Mouse (Mus musculus) cerebellum, adult 11-12 months (tissue): Measurements from ENCODE around the gene Zmynd10.

Source experiments
- DNase-seq: peaks from one replicate; pipeline ENCODE4 v3.0.0; 2022

The Zmynd10 gene

GRCm38 (mm10) chr9:107547026-107547425 is at the start of gene Zmynd10:
Gene Zmynd10 (plus strand): TSS chr9:107547298.
- DNase-seq = no peak

GRCm38 (mm10) chr9:107500708-107501286 is 46.3 kb upstream of the Zmynd10 start:
- DNase-seq = no peak

DNA sequence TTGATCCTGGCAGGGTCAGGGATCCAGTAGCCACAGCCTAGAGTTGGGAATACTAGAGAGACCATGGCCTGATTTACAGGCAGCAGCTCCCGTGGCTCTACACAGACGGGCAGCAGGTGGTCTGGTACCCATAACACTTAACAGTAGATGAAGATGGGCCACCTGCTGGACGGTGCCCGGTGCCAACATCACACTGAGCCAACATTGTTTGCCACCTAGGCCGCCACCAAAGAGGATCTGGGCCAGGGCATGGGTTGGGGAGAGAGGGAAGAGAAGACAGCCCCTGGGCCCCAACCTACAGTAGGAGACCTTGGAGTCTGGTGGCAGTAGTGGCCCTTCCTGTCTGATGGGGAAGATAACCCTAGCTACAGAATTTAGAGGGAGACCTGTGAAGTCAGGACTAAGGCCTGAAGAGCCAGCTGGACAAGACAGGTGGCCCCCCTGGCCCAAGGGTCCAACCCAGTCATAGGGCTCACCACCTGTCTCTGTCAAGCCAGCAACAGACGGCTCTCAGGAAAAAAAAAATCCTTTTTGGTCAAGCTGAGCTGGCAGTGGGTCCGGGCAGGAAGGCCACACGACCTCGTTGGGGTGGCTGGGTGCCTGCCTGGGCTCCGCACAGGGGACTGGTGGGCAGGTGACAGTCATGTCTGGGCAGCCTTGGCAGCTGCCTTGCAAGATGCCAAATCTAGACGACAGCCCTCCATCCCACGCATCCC is 44.8 kb upstream of the Zmynd10 start:
- peak; percentile 93 for DNase-seq

- no peak for DNase-seq
Measured at GRCm38 (mm10) chr9:107504662-107505537, 42.2 kb upstream of the Zmynd10 start.

DNA sequence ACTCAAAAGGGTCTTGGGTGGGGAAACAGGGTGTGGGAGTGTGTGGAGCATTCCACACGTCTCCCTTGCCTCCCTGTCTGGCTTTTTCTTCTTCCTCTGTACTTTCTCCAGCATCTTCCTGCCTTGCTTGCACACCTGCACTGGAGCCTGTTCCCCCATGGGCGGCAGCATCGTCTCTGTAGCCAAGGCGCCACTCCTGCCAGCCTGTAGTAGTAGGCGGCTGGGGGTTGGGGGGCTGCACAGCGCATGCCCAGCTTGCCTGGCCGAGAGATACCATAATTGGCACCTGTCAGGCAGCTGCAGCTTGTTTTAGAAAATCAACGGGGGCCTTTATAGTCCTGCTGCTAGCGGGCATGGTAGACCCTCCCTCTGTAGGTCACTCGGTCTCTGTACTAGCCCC is 38.8 kb upstream of the Zmynd10 start:
- DNase-seq = no peak

GRCm38 (mm10) chr9:107510384-107511100 is 36.6 kb upstream of the Zmynd10 start:
- no peak for DNase-seq

GRCm38 (mm10) chr9:107511436-107511835 is 35.7 kb upstream of the Zmynd10 start:
- DNase-seq = no peak

GRCm38 (mm10) chr9:107512326-107512725 is 34.8 kb upstream of the Zmynd10 start:
- DNase-seq = no peak

GRCm38 (mm10) chr9:107514303-107514955 is 32.7 kb upstream of the Zmynd10 start:
- peak; percentile 85 for DNase-seq

DNA sequence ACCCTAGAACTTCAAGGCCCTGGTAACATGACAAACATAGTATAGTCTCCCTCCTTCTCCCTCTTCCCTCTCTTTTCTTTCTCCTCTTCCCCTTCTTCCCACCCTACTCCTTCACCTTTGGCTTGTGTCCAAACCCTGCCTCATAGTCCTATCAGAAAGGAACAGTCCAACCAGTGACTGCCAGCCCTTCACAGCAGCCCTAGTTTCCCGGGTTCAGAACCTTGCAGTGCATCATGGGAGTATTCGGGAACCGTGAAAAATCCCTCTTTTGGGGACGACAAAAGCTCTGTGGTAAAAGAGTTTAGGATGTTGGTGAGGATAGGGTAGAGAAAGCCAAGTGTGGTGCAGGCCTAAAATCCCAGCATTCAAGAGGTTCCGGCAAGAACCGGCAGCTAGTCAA is 26.8 kb upstream of the Zmynd10 start:
- no peak for DNase-seq

GRCm38 (mm10) chr9:107521190-107521589 is 25.9 kb upstream of the Zmynd10 start:
- no peak for DNase-seq

GRCm38 (mm10) chr9:107521711-107522399 is 25.2 kb upstream of the Zmynd10 start:
- DNase-seq = no peak

DNA sequence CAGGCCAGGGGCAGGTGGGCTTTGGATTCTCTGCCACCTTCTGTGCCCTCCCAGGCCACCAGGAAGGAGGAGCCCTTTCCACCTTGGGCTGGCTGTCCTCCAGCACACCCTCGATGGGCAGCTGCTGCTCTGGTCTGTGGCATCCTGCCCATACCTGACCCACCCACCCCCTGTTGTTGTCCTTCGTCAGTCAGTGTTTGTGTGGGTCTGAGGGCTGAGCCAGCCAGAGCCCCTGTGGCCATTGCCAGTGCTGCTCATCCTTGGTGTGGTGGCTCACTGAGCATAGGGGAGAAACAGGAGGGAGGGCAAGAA is 24.7 kb upstream of the Zmynd10 start:
- DNase-seq = no peak

- DNase-seq = peak; percentile 56
Measured at GRCm38 (mm10) chr9:107526198-107527026, 20.7 kb upstream of the Zmynd10 start.

- DNase-seq = peak; percentile 96
Measured at GRCm38 (mm10) chr9:107533791-107534407, 13.2 kb upstream of the Zmynd10 start, which contains the start of gene Tmem115. Gene Tmem115 (plus strand): TSS chr9:107533945.

DNA sequence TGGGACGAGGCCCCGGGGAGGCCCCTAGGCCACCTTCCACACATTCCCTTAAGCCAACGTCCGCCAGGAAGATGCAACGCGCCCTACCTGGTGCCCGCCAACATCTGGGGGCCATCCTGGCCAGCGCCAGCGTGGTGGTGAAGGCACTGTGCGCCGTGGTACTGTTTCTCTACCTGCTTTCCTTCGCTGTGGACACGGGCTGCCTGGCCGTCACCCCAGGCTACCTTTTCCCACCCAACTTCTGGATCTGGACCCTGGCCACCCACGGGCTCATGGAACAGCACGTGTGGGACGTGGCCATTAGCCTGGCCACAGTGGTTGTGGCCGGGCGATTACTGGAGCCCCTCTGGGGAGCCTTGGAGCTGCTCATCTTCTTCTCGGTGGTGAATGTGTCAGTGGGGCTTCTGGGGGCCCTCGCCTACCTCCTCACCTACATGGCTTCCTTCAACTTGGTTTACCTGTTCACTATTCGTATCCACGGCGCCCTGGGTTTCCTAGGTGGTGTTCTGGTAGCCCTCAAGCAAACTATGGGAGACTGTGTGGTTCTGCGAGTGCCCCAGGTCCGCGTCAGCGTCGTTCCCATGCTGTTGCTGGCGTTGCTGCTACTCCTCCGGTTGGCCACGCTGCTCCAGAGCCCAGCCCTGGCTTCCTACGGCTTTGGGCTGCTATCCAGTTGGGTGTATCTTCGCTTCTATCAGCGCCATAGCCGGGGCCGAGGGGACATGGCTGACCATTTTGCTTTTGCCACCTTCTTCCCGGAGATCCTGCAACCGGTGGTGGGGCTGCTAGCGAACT is 12.5 kb upstream of the Zmynd10 start:
- peak; percentile 66 for DNase-seq

- peak; percentile 67 for DNase-seq
Measured at GRCm38 (mm10) chr9:107538231-107538630, 8.9 kb upstream of the Zmynd10 start.

DNA sequence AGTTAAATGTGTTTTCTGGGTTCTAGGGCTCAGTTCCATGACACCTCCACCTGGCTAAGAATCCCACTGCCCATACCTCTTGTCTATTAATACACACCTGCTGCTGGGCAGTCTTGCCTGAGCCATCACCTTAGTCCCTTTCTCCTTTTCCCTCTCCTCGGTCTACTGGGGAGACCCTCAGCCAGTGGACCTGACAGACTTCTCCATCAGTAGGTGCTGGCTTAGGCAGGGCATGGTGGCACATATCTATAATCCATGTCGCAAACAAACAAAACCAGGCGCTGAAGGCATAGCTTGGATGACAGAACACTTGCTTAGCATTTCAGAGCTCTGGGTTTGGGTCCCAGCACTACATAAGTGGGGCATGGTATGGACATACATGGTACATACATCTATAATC is 8.4 kb upstream of the Zmynd10 start:
- no peak for DNase-seq

DNA sequence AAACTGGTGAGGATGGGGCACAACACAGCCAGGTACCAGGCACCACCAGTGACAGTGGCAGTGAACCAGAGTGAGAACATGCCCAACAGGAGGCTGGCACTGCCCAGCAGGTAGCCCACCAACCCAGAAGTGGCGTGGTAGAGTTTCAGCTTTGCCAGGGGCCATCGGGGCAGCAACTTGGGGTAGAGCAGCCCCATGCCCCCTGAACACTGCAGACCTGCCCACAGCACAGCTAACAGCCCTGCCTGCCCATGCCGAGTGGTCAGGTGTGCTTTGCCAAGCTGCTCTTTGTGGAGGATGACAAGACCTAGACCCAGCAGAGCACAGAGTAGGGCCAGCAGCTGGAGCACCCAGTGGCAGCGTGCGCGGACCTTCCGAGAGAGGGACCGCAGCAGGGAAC is 7.2 kb upstream of the Zmynd10 start:
- peak; percentile 62 for DNase-seq

DNA sequence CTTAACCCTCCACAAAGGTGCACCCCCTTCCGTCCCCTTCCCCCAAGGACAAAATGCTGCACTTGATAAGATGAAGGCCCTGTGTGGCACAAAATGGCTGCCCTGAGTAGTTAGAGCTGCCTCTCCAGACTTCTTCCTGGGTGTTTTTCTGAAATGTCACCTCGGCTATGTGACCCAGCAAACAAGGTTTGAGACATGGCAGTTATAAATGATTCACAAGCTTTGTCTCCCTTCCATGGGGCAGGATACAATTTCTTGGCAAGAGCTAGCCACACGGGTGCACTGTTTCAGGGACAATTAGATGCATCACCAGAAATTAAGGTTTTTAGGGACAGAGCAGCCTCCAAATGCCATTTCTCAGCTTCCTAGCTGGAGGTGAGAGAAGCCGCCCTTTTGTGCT is 6.7 kb upstream of the Zmynd10 start:
- peak; percentile 39 for DNase-seq
